Mouse (Mus musculus) neutrophil, adult 5-6 weeks (primary cell): ENCODE data around the gene Defa34. TPM values are rescaled to one million over a fixed set of nuclear protein-coding genes. Genes with fewer than 3 reads are reported as not detected.
"Not testable (repeated sequence)": the region's sequence is repeated elsewhere in the genome, so short reads cannot be mapped to it uniquely, and the experiment has no call there.

Source experiments
- ATAC-seq: fragments of 151-379, 151-347 bp; 2 replicates; pipeline ENCODE4 v1.8.0; 2017; ENCODE audit warnings: mild to moderate bottlenecking, moderate TSS enrichment; ENCODE audit not compliant: insufficient number of reproducible peaks, poor library complexity, low FRiP score, severe bottlenecking; ENCODE audit errors: extremely low read depth
- total RNA-seq: library from RNA; stranded (forward); fragments of 200-1000 nt; gene quantifications from 2 replicates; pipeline ENCODE4 v1.2.3, GENCODE M21; 2017

Gene Defa34
- not detected in 2 replicates for total RNA-seq

- not testable (repeated sequence) for ATAC-seq
Measured at GRCm38 (mm10) chr8:21665497-21665896, at the start of gene Defa34. Gene Defa34, plus strand, starts transcription at chr8:21665797.

DNA sequence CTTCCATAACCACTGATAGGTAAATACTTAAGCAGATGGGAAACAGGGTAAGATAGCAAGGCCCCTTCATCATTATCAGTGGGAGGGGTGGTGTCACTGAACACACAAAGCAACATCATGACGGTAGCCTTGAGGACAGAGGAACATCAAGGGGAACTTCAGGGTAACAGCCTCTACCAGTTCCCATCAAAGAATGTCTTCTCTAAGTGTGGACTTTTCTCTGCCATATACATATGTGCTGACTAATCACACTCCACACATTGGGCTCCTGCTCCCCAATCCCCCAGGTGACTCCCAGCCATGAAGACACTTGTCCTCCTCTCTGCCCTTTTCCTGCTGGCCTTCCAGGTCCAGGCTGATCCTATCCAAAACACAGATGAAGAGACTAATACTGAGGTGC, 47.7 kb upstream of the Defa34 start, which contains the start of gene Defa26:
Gene Defa26 (plus strand): TSS at position 301 of the 400 bp plus-strand sequence.
- ATAC-seq: not testable (repeated sequence)

GRCm38 (mm10) chr8:21655480-21655879, 10.1 kb upstream of the Defa34 start, which contains the start of gene Defa17:
Gene Defa17, plus strand, starts transcription at chr8:21655780.
- not testable (repeated sequence) for ATAC-seq

DNA sequence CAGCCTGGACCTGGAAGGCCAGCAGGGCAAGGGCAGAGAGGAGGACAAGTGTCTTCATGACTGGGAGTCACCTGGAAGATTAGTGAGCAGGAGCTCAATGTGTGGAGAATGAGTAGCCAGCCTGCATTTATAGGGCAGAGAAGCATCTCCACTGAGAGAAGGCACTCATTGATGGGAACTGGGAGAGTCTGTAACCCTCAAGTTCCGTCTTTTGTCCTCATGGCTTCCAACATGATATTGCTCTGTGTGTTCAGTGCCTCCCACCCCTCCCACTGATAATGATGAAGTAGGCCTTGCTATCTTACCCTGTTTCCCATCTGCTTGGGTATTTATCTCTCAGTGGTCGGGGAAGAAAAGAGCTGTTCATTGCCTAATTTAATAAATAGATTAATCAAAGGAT, 37.9 kb downstream of the Defa34 start, which contains the start of gene AY761184:
Gene AY761184 (minus strand): TSS at position 101 of the 400 bp plus-strand sequence.
- ATAC-seq: not testable (repeated sequence)

Other genes starting within 250 kb of the Defa34 start
- gene Defa36, start 238.4 kb upstream of the Defa34 start, total RNA-seq: not detected in 2 replicates
- not detected in 2 replicates for gene Gm7849, start 209.2 kb upstream of the Defa34 start, total RNA-seq
- not detected in 2 replicates for gene Defa20, start 156.5 kb upstream of the Defa34 start, total RNA-seq
- gene Defa32, start 136.8 kb upstream of the Defa34 start, total RNA-seq: not detected in 2 replicates
- not detected in 2 replicates for gene Defa37, start 100.4 kb upstream of the Defa34 start, total RNA-seq
- not detected in 2 replicates for gene Defa28, start 82.8 kb upstream of the Defa34 start, total RNA-seq
- not detected in 2 replicates for gene Gm7861, start 71.3 kb upstream of the Defa34 start, total RNA-seq
- gene Defa26, start 47.6 kb upstream of the Defa34 start, total RNA-seq: not detected in 2 replicates
- not detected in 2 replicates for gene Defa17, start 10.0 kb upstream of the Defa34 start, total RNA-seq
- gene AY761184, start 37.8 kb downstream of the Defa34 start, total RNA-seq: not detected in 2 replicates
- gene Defa24, start 68.7 kb downstream of the Defa34 start, total RNA-seq: not detected in 2 replicates
- not detected in 2 replicates for gene Defb50, start 157.7 kb downstream of the Defa34 start, total RNA-seq
- gene Defb2, start 174.1 kb downstream of the Defa34 start, total RNA-seq: not detected in 2 replicates
- not detected in 2 replicates for gene Defb10, start 193.1 kb downstream of the Defa34 start, total RNA-seq
- not detected in 2 replicates for gene Defb9, start 219.6 kb downstream of the Defa34 start, total RNA-seq
- not detected in 2 replicates for gene Defb11, start 240.6 kb downstream of the Defa34 start, total RNA-seq